Mouse (Mus musculus) ES-Bruce4 (cell line): ENCODE data around the gene 1700029F12Rik. TPM values are rescaled to one million over a fixed set of nuclear protein-coding genes. Genes with fewer than 3 reads are reported as not detected.

Source experiments
- H3K27ac ChIP-seq: 2 replicates; pipeline ENCODE4 v1.5.1; 2012; ENCODE audit warnings: low read length, inconsistent platforms; ENCODE audit not compliant: insufficient read depth
- H3K27me3 ChIP-seq: 2 replicates; pipeline ENCODE4 v1.6.1; 2012; ENCODE audit warnings: mild to moderate bottlenecking, low read length, inconsistent platforms; ENCODE audit not compliant: control insufficient read depth, poor library complexity, insufficient read depth, severe bottlenecking
- H3K36me3 ChIP-seq: 2 replicates; pipeline ENCODE4 v1.6.1; 2012; ENCODE audit warnings: inconsistent platforms, mild to moderate bottlenecking, low read length, moderate library complexity; ENCODE audit not compliant: control insufficient read depth, poor library complexity, insufficient read depth, severe bottlenecking
- H3K4me1 ChIP-seq: one replicate; pipeline ENCODE4 v1.8.1; 2011; ENCODE audit warnings: low read length; ENCODE audit not compliant: control insufficient read depth, insufficient read depth
- H3K4me3 ChIP-seq: 2 replicates; pipeline ENCODE4 v1.5.1; 2011; ENCODE audit warnings: low read depth, mild to moderate bottlenecking, low read length
- H3K9ac ChIP-seq: 2 replicates; pipeline ENCODE4 v1.6.1; 2012; ENCODE audit warnings: low read depth, mild to moderate bottlenecking, inconsistent platforms; ENCODE audit not compliant: poor library complexity, severe bottlenecking
- H3K9me3 ChIP-seq: replicated peaks from 2 replicates; pipeline ENCODE4 v1.6.1; 2012; ENCODE audit warnings: mild to moderate bottlenecking, low read length, inconsistent platforms; ENCODE audit not compliant: control insufficient read depth, poor library complexity, insufficient read depth, severe bottlenecking
- CTCF ChIP-seq: IDR thresholded peaks from one replicate; pipeline ENCODE4 v1.8.1; 2011; ENCODE audit warnings: low read depth, low read length
- EP300 ChIP-seq: IDR thresholded peaks from 2 replicates; pipeline ENCODE4 v1.6.1; 2011; ENCODE audit warnings: low read depth, low read length; ENCODE audit not compliant: insufficient read depth
- POLR2A ChIP-seq: IDR thresholded peaks from one replicate; pipeline ENCODE4 v1.8.1; 2011; ENCODE audit warnings: low read length; ENCODE audit not compliant: insufficient read depth
- polyA plus RNA-seq: library from polyadenylated mRNA; stranded (reverse); fragments of >200 nt; gene quantifications from 2 replicates; pipeline ENCODE4 v1.2.4, GENCODE M21; 2011; ENCODE audit warnings: low read depth; ENCODE audit not compliant: missing spikeins, insufficient read depth, insufficient read length

Gene 1700029F12Rik
- polyA plus RNA-seq, 1 experiment, result not detected

GRCm38 (mm10) chr13:97071626-97072241, 37.6 kb upstream of the 1700029F12Rik start:
- Histone ChIP-seq H3K36me3 (no peaks in the 10 kb centered on the region; the same call in 1 of the 2 replicates), H3K9me3 (no peaks in the 10 kb centered on the region), H3K27me3 (no peaks in the 10 kb centered on the region), H3K9ac (peak overlapping the region; percentile 99), H3K4me3 (peak overlapping the region; percentile 100), H3K4me1 (peaks cover 5% of the 10 kb centered on the region), H3K27ac (peak overlapping the region; percentile 83)
- TF ChIP-seq CTCF (no peak), EP300 (no peak), POLR2A (no peak)

GRCm38 (mm10) chr13:97070931-97071625, 36.9 kb upstream of the 1700029F12Rik start:
- Histone ChIP-seq H3K9ac (peak overlapping the region; percentile 99), H3K36me3 (no peaks in the 10 kb centered on the region), H3K27ac (peak overlapping the region; percentile 83), H3K4me1 (peaks cover 6% of the 10 kb centered on the region), H3K4me3 (peak overlapping the region; percentile 100), H3K27me3 (no peaks in the 10 kb centered on the region), H3K9me3 (no peaks in the 10 kb centered on the region)
- TF ChIP-seq CTCF (no peak), POLR2A (no peak), EP300 (peak; percentile 53)

- Histone ChIP-seq H3K27ac (peak overlapping the region; percentile 95), H3K4me3 (peak overlapping the region; percentile 52; the same call in 1 of the 2 replicates), H3K9ac (peak overlapping the region; percentile 67), H3K9me3 (no peaks in the 10 kb centered on the region), H3K27me3 (no peaks in the 10 kb centered on the region), H3K36me3 (no peaks in the 10 kb centered on the region), H3K4me1 (peaks cover 4% of the 10 kb centered on the region)
- no peak for TF ChIP-seq EP300
- no peak for TF ChIP-seq CTCF
- TF ChIP-seq POLR2A, result no peak
These were observed 34.0 kb upstream of the 1700029F12Rik start for GRCm38 (mm10) chr13:97068151-97068550.

GRCm38 (mm10) chr13:97067691-97068090, 33.5 kb upstream of the 1700029F12Rik start:
- peak overlapping the region; percentile 95 for H3K27ac ChIP-seq
- H3K4me1 ChIP-seq, result peaks cover 4% of the 10 kb centered on the region
- H3K4me3 ChIP-seq, result peak overlapping the region; percentile 52
- no peaks in the 10 kb centered on the region for H3K9me3 ChIP-seq
- H3K36me3 ChIP-seq, result no peaks in the 10 kb centered on the region
- H3K9ac ChIP-seq, result peak overlapping the region; percentile 67
- TF ChIP-seq POLR2A (no peak), EP300 (no peak), CTCF (no peak)
- no peaks in the 10 kb centered on the region for H3K27me3 ChIP-seq

- no peaks in the 10 kb centered on the region for H3K36me3 ChIP-seq
- H3K4me1 ChIP-seq, result peaks cover 4% of the 10 kb centered on the region
- peak within 1 kb of the TSS; percentile 67 for H3K9ac ChIP-seq
- no peaks in the 10 kb centered on the region for H3K27me3 ChIP-seq
- peak within 1 kb of the TSS; percentile 99 for H3K27ac ChIP-seq
- H3K4me3 ChIP-seq, result peak within 1 kb of the TSS; percentile 55
- H3K9me3 ChIP-seq, result no peaks in the 10 kb centered on the region
- TF ChIP-seq POLR2A (no peak), EP300 (peak; percentile 94), CTCF (no peak)
These were observed 32.7 kb upstream of the 1700029F12Rik start, which contains the start of gene Fam169a for GRCm38 (mm10) chr13:97066649-97067550. TSS of gene Fam169a (plus strand) at chr13:97067286.
